Mouse (Mus musculus) ES-CJ7 (cell line): ENCODE data around the gene Pard3b.

Experiments used
- DNase-seq: peaks from one replicate; pipeline ENCODE4 v3.0.0; 2011; ENCODE audit warnings: low read depth, low spot score

Gene Pard3b

GRCm38 (mm10) chr1:62388013-62388412 is 749.4 kb downstream of the Pard3b start:
- no peak for DNase-seq

GRCm38 (mm10) chr1:62392863-62393262 is 754.2 kb downstream of the Pard3b start:
- peak; percentile 11 for DNase-seq

GRCm38 (mm10) chr1:62394555-62394954 is 755.9 kb downstream of the Pard3b start:
- DNase-seq: no peak

GRCm38 (mm10) chr1:62398261-62398660 is 759.6 kb downstream of the Pard3b start:
- DNase-seq: peak; percentile 89

GRCm38 (mm10) chr1:62398738-62399137 is 760.1 kb downstream of the Pard3b start:
- DNase-seq: no peak

GRCm38 (mm10) chr1:62405061-62405460 is 766.4 kb downstream of the Pard3b start:
- DNase-seq: no peak

GRCm38 (mm10) chr1:62411368-62411767 is 772.7 kb downstream of the Pard3b start:
- DNase-seq: no peak

GRCm38 (mm10) chr1:62412019-62412418 is 773.4 kb downstream of the Pard3b start:
- no peak for DNase-seq

- no peak for DNase-seq
Observed at GRCm38 (mm10) chr1:62412988-62413387, 774.4 kb downstream of the Pard3b start.

- peak; percentile 27 for DNase-seq
Observed at GRCm38 (mm10) chr1:62414521-62414920, 775.9 kb downstream of the Pard3b start.

- no peak for DNase-seq
Observed at GRCm38 (mm10) chr1:62416627-62417374, 778.2 kb downstream of the Pard3b start.

- no peak for DNase-seq
Observed at GRCm38 (mm10) chr1:62422896-62423650, 784.4 kb downstream of the Pard3b start.

- DNase-seq: no peak
Observed at GRCm38 (mm10) chr1:62425369-62425768, 786.7 kb downstream of the Pard3b start.

GRCm38 (mm10) chr1:62428736-62429135 is 790.1 kb downstream of the Pard3b start:
- DNase-seq: no peak

GRCm38 (mm10) chr1:62429333-62430182 is 790.9 kb downstream of the Pard3b start:
- no peak for DNase-seq

- no peak for DNase-seq
Observed at GRCm38 (mm10) chr1:62431054-62431453, 792.4 kb downstream of the Pard3b start.

GRCm38 (mm10) chr1:62433891-62434290 is 795.3 kb downstream of the Pard3b start:
- no peak for DNase-seq

GRCm38 (mm10) chr1:62435844-62436243 is 797.2 kb downstream of the Pard3b start:
- DNase-seq: no peak

GRCm38 (mm10) chr1:62436304-62436703 is 797.7 kb downstream of the Pard3b start:
- no peak for DNase-seq

GRCm38 (mm10) chr1:62437493-62437892 is 798.9 kb downstream of the Pard3b start:
- no peak for DNase-seq

GRCm38 (mm10) chr1:62444406-62444805 is 805.8 kb downstream of the Pard3b start:
- DNase-seq: no peak

GRCm38 (mm10) chr1:62446818-62447217 is 808.2 kb downstream of the Pard3b start:
- DNase-seq: no peak
